Mouse (Mus musculus) myocyte (in vitro differentiated cells): ENCODE data around the gene Cables2. TPM values are rescaled to one million over a fixed set of nuclear protein-coding genes. Genes with fewer than 3 reads are reported as not detected.

ENCODE experiments used
- H3K27me3 ChIP-seq: one replicate; pipeline ENCODE4 v1.6.1; 2011; ENCODE audit not compliant: control insufficient read depth, insufficient read depth, insufficient read length
- H3K36me3 ChIP-seq: one replicate; pipeline ENCODE4 v1.6.1; 2011; ENCODE audit not compliant: control insufficient read depth, insufficient read depth
- H3K4me2 ChIP-seq: one replicate; pipeline ENCODE4 v1.6.1; 2011; ENCODE audit warnings: low read depth, control low read depth
- H3K4me3 ChIP-seq: one replicate; pipeline ENCODE4 v1.5.1; 2011; ENCODE audit warnings: mild to moderate bottlenecking, control low read depth, moderate library complexity
- H3K79me2 ChIP-seq: one replicate; pipeline ENCODE4 v1.6.1; 2011; ENCODE audit not compliant: control insufficient read depth, insufficient read depth
- H3ac ChIP-seq: one replicate; pipeline ENCODE4 v1.6.1; 2011; ENCODE audit not compliant: control insufficient read depth, insufficient read length
- CEBPB ChIP-seq: IDR thresholded peaks from 2 replicates; pipeline ENCODE4 v1.6.1; 2011; ENCODE audit warnings: mild to moderate bottlenecking, moderate library complexity; ENCODE audit not compliant: poor library complexity, insufficient read depth, severe bottlenecking
- E2F4 ChIP-seq: IDR thresholded peaks from one replicate; pipeline ENCODE4 v1.6.1; 2011; ENCODE audit warnings: mild to moderate bottlenecking, control low read depth, moderate library complexity; ENCODE audit not compliant: insufficient read depth
- MAX ChIP-seq: IDR thresholded peaks from one replicate; pipeline ENCODE4 v1.6.1; 2011; ENCODE audit warnings: low read depth, mild to moderate bottlenecking, control low read depth
- MYOD1 ChIP-seq, 3 experiments: IDR thresholded peaks; one replicate each; pipeline ENCODE4 v1.6.1; 2011; ENCODE audit warnings: control low read depth in 2 of 3, low read depth in 2 of 3, mild to moderate bottlenecking in 2 of 3, moderate library complexity in 1 of 3; ENCODE audit not compliant: insufficient read length in 2 of 3, control insufficient read depth in 1 of 3
- MYOG ChIP-seq, 3 experiments: IDR thresholded peaks; one replicate each; pipeline ENCODE4 v1.6.1; 2011; ENCODE audit warnings: control low read depth in 2 of 3, low read depth in 2 of 3, mild to moderate bottlenecking in 2 of 3; ENCODE audit not compliant: insufficient read length in 2 of 3, control insufficient read depth in 1 of 3, insufficient read depth in 1 of 3
- POLR2A ChIP-seq: IDR thresholded peaks from one replicate; pipeline ENCODE4 v1.6.1; 2011; ENCODE audit warnings: low read depth, mild to moderate bottlenecking, control low read depth, moderate library complexity; ENCODE audit not compliant: insufficient read length
- POLR2AphosphoS2 ChIP-seq: IDR thresholded peaks from one replicate; pipeline ENCODE4 v1.6.1; 2011; ENCODE audit warnings: low read depth, control low read depth; ENCODE audit not compliant: insufficient read length
- REST ChIP-seq: IDR thresholded peaks from one replicate; pipeline ENCODE4 v1.6.1; 2011; ENCODE audit warnings: mild to moderate bottlenecking, control low read depth, moderate library complexity; ENCODE audit not compliant: insufficient read depth, insufficient read length
- SRF ChIP-seq: IDR thresholded peaks from one replicate; pipeline ENCODE4 v1.6.1; 2011; ENCODE audit warnings: low read depth; ENCODE audit not compliant: control insufficient read depth, insufficient read length
- TCF12 ChIP-seq: IDR thresholded peaks from one replicate; pipeline ENCODE4 v1.6.1; 2011; ENCODE audit warnings: mild to moderate bottlenecking, control low read depth; ENCODE audit not compliant: poor library complexity, insufficient read depth, severe bottlenecking
- TCF3 ChIP-seq: IDR thresholded peaks from one replicate; pipeline ENCODE4 v1.6.1; 2011; ENCODE audit warnings: low read depth, control low read depth; ENCODE audit not compliant: insufficient read length
- USF1 ChIP-seq: IDR thresholded peaks from one replicate; pipeline ENCODE4 v1.6.1; 2011; ENCODE audit warnings: low read depth, mild to moderate bottlenecking, control low read depth, moderate library complexity
- polyA plus RNA-seq: library from polyadenylated mRNA; unstranded; fragments of >200 nt; fragmentation: generic; extraction: Trizol; gene quantifications from one replicate; pipeline ENCODE4 v1.2.1, GENCODE M21; 2012; ENCODE audit warnings: missing spikeins

Gene Cables2
- polyA plus RNA-seq, 1 experiment: 6.8 TPM

GRCm38 (mm10) chr2:180256296-180257000, 16.8 kb downstream of the Cables2 start:
- H3ac ChIP-seq: peak overlapping the region; percentile 48
- H3K4me3 ChIP-seq: peak overlapping the region; percentile 85
- peaks cover 16% of the 10 kb centered on the region for H3K79me2 ChIP-seq
- H3K36me3 ChIP-seq: peaks cover 6% of the 10 kb centered on the region
- no peak for TF ChIP-seq MYOD1 (IDR thresholded peaks at IDR 0.05; ENCODE audit: control insufficient read depth in 1 of 3, insufficient read length in 2 of 3, low read depth in 2 of 3)
- no peak for TF ChIP-seq POLR2A
- TF ChIP-seq POLR2AphosphoS2: no peak
- TF ChIP-seq USF1: no peak
- no peak for TF ChIP-seq SRF
- no peak for TF ChIP-seq TCF12
- TF ChIP-seq E2F4: no peak
- no peak for TF ChIP-seq CEBPB
- no peak for TF ChIP-seq MAX
- TF ChIP-seq TCF3: no peak
- no peak for TF ChIP-seq MYOG (IDR thresholded peaks at IDR 0.05; ENCODE audit: control insufficient read depth in 1 of 3, insufficient read depth in 1 of 3, insufficient read length in 2 of 3, low read depth in 2 of 3)
- TF ChIP-seq REST: no peak
- H3K27me3 ChIP-seq: no peaks in the 10 kb centered on the region
- peak overlapping the region; percentile 87 for H3K4me2 ChIP-seq

GRCm38 (mm10) chr2:180255701-180256100, 17.6 kb downstream of the Cables2 start:
- Histone ChIP-seq H3K36me3 (peaks cover 6% of the 10 kb centered on the region), H3ac (no peak overlapping the region), H3K4me3 (peak overlapping the region; percentile 85), H3K4me2 (peak overlapping the region; percentile 87), H3K79me2 (peaks cover 16% of the 10 kb centered on the region), H3K27me3 (no peaks in the 10 kb centered on the region)
- TF ChIP-seq CEBPB (no peak), SRF (peak; percentile 68), TCF3 (no peak), POLR2AphosphoS2 (no peak)

GRCm38 (mm10) chr2:180254436-180255209, 18.7 kb downstream of the Cables2 start:
- TF ChIP-seq MYOD1 (IDR thresholded peaks at IDR 0.05; ENCODE audit: control insufficient read depth in 1 of 3, insufficient read length in 2 of 3, low read depth in 2 of 3) (no peak), TCF12 (no peak), POLR2A (no peak), POLR2AphosphoS2 (no peak), CEBPB (no peak), USF1 (no peak), TCF3 (no peak), REST (no peak), MAX (no peak), SRF (no peak), E2F4 (no peak), MYOG (IDR thresholded peaks at IDR 0.05; ENCODE audit: control insufficient read depth in 1 of 3, insufficient read depth in 1 of 3, insufficient read length in 2 of 3, low read depth in 2 of 3) (no peak)
- H3K79me2 ChIP-seq: peaks cover 16% of the 10 kb centered on the region
- H3K36me3 ChIP-seq: peaks cover 6% of the 10 kb centered on the region

GRCm38 (mm10) chr2:180251838-180252237, 21.5 kb downstream of the Cables2 start:
- Histone ChIP-seq H3K4me3 (no peak overlapping the region), H3ac (no peak overlapping the region), H3K27me3 (no peaks in the 10 kb centered on the region), H3K79me2 (no peaks in the 10 kb centered on the region), H3K4me2 (no peak overlapping the region), H3K36me3 (no peaks in the 10 kb centered on the region)
- TF ChIP-seq MAX: no peak
- no peak for TF ChIP-seq E2F4
- no peak for TF ChIP-seq MYOD1 (IDR thresholded peaks at IDR 0.05; ENCODE audit: control insufficient read depth in 1 of 3, insufficient read length in 2 of 3, low read depth in 2 of 3)
- TF ChIP-seq CEBPB: no peak
- TF ChIP-seq USF1: no peak
- no peak for TF ChIP-seq SRF
- no peak for TF ChIP-seq POLR2A
- TF ChIP-seq TCF3: no peak
- no peak for TF ChIP-seq POLR2AphosphoS2
- TF ChIP-seq REST: no peak
- no peak for TF ChIP-seq TCF12
- no peak for TF ChIP-seq MYOG (IDR thresholded peaks at IDR 0.05; ENCODE audit: control insufficient read depth in 1 of 3, insufficient read depth in 1 of 3, insufficient read length in 2 of 3, low read depth in 2 of 3)

More at GRCm38 (mm10) chr2:180254436-180255209, 18.7 kb downstream of the Cables2 start:
- H3ac ChIP-seq: no peak overlapping the region
- no peak overlapping the region for H3K4me3 ChIP-seq
- no peaks in the 10 kb centered on the region for H3K27me3 ChIP-seq
- H3K4me2 ChIP-seq: no peak overlapping the region
